Mouse (Mus musculus) gastrocnemius, adult 2 months (tissue): ENCODE measurements around the gene Apmap. TPM values are rescaled to one million over a fixed set of nuclear protein-coding genes. Genes with fewer than 3 reads are reported as not detected.

Experiments used
- DNase-seq: peaks from one replicate; pipeline ENCODE4 v3.0.0; 2022
- H3K27ac ChIP-seq: fragments of 200-600 bp; 2 replicates; pipeline ENCODE4 v1.8.1; 2022; ENCODE audit warnings: mild to moderate bottlenecking
- H3K4me3 ChIP-seq: fragments of 200-600 bp; 2 replicates; pipeline ENCODE4 v1.8.1; 2022; ENCODE audit warnings: mild to moderate bottlenecking, moderate library complexity
- CTCF ChIP-seq: fragments of 200-600 bp; IDR thresholded peaks from 2 replicates; pipeline ENCODE4 v1.8.1; 2022; ENCODE audit warnings: antibody characterized with exemption, mild to moderate bottlenecking, moderate library complexity
- intact Hi-C: fragments of 180-260 bp; cut with DNase I; formaldehyde crosslinking; loops from one replicate; pipeline ENCODE4 v1.15.1; 2025
- total RNA-seq, 2 experiments: library from RNA; stranded (reverse); gene quantifications; 2 replicates each; pipeline ENCODE4 v1.2.3; 2021

Gene Apmap
- total RNA-seq, 2 experiments from 2014 or later, result 16.8 to 21.4 TPM

GRCm38 (mm10) chr2:150643726-150644415 lies 35.5 kb upstream of the Apmap start:
- peak overlapping the region; percentile 16; the same call in 1 of the 2 replicates for H3K27ac ChIP-seq
- no peak for DNase-seq
- TF ChIP-seq CTCF, result no peak
- intact Hi-C loops, result no loop called here
- H3K4me3 ChIP-seq, result no peak overlapping the region

- H3K4me3 ChIP-seq, result no peak overlapping the region
- no peak for TF ChIP-seq CTCF
- intact Hi-C loops, result no loop called here
- no peak for DNase-seq
- H3K27ac ChIP-seq, result no peak overlapping the region
Observed at GRCm38 (mm10) chr2:150643166-150643565, 34.8 kb upstream of the Apmap start.

- no peak overlapping the region for H3K4me3 ChIP-seq
- H3K27ac ChIP-seq, result no peak overlapping the region
- no peak for DNase-seq
- TF ChIP-seq CTCF, result no peak
- intact Hi-C loops, result no loop called here
Observed at GRCm38 (mm10) chr2:150638370-150638733, 30.0 kb upstream of the Apmap start.

DNA sequence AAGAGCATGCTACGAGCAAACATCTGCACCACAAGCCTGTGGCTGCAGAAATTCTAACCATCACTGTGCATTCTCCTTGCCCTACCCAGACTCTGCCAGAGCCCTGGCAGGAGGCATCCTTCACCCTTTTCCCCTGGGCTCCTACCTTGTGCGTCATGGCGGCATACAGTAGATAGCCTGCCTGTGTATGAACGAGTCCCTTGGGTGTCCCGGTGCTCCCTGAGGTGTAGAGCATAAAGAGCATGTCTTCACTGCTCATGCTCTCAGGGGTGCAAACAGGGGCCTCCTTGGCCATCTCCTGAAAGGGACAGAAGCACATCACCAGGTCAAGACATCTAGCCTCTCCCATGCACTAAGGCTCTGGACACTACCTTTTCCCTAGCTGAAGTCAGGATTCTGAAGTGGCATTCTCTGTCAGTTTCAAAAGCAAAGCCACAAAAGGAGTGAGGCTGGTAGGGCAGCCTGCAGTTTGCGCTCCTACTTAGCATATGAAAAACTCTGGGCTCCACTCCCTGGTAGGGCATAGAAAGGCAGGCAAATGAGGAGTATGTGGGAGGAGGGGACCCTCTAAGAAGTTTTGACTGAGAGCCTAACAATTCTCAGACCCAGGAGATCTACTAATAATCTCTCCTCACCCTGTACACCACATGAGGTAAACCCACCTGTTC lies 29.5 kb upstream of the Apmap start:
- no peak overlapping the region for H3K4me3 ChIP-seq
- TF ChIP-seq CTCF, result no peak
- intact Hi-C loops, result no loop called here
- DNase-seq, result no peak
- H3K27ac ChIP-seq, result no peak overlapping the region

DNA sequence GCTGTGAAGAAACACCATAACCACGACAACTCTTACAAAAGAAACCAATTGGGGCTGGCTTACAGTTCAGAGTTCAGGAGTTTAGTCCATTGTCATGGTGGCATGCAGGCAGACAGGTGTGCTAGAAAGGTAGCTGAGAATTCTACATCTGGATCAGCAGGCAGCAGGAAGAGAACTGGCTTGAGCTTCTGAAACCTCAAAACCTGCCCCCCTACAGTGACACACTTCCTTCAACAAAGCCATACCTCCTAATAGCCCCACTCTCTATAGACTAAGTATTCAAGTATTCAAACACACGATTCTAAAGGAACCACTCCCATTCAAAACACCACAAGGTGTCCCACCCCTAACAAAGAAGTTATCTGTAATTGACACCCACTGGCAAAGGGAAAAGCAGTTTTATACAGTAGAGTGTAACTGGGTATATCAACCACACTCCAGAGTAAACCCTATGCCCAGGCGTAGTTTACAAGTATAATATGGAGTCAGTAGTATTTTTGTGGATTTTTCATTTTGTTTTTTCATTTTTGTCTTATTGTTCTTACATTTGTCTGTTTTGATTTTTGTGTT lies 27.6 kb upstream of the Apmap start:
- DNase-seq, result no peak
- intact Hi-C loops, result no loop called here
- Histone ChIP-seq H3K27ac (no peak overlapping the region), H3K4me3 (no peak overlapping the region)
- no peak for TF ChIP-seq CTCF

GRCm38 (mm10) chr2:150629255-150629654 lies 20.9 kb upstream of the Apmap start:
- intact Hi-C loops, result no loop called here

GRCm38 (mm10) chr2:150627140-150627539 lies 18.8 kb upstream of the Apmap start:
- Histone ChIP-seq H3K27ac (no peak overlapping the region), H3K4me3 (no peak overlapping the region)
- no peak for TF ChIP-seq CTCF
- DNase-seq, result no peak
- intact Hi-C loops, result no loop called here

More at GRCm38 (mm10) chr2:150629255-150629654, 20.9 kb upstream of the Apmap start:
- no peak for TF ChIP-seq CTCF
- DNase-seq, result no peak
- no peak overlapping the region for H3K4me3 ChIP-seq
- no peak overlapping the region for H3K27ac ChIP-seq

- intact Hi-C loops, result no loop called here
- Histone ChIP-seq H3K27ac (no peak overlapping the region), H3K4me3 (no peak overlapping the region)
- no peak for DNase-seq
- no peak for TF ChIP-seq CTCF
Observed at GRCm38 (mm10) chr2:150624926-150625325, 16.6 kb upstream of the Apmap start.

DNA sequence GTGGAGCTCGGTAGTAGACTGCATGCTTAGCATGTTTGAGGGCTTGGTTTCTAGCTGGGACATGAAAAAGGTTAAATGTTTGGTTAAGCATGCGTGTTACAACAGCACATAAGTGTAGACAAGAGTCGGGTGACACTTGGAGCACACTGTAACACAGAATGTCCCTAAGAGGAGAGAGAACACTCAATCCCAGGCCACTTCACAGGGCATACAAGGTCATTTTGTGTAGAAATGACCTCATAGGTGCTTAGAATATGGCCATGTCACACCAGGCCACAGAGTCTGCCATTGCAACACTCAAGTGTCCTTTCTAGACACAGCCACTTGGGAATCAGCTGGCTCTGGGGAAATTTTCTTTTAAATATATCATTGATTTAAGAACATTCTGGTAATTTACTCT lies 15.6 kb upstream of the Apmap start:
- intact Hi-C loops, result no loop called here
- TF ChIP-seq CTCF, result no peak
- H3K27ac ChIP-seq, result no peak overlapping the region
- DNase-seq, result no peak
- H3K4me3 ChIP-seq, result no peak overlapping the region

GRCm38 (mm10) chr2:150621698-150622097 lies 13.3 kb upstream of the Apmap start:
- Histone ChIP-seq H3K4me3 (no peak overlapping the region), H3K27ac (peak overlapping the region; percentile 61)
- TF ChIP-seq CTCF, result no peak
- no peak for DNase-seq
- intact Hi-C loops, result no loop called here

- TF ChIP-seq CTCF, result no peak
Observed at GRCm38 (mm10) chr2:150610097-150610496, 1.7 kb upstream of the Apmap start.

DNA sequence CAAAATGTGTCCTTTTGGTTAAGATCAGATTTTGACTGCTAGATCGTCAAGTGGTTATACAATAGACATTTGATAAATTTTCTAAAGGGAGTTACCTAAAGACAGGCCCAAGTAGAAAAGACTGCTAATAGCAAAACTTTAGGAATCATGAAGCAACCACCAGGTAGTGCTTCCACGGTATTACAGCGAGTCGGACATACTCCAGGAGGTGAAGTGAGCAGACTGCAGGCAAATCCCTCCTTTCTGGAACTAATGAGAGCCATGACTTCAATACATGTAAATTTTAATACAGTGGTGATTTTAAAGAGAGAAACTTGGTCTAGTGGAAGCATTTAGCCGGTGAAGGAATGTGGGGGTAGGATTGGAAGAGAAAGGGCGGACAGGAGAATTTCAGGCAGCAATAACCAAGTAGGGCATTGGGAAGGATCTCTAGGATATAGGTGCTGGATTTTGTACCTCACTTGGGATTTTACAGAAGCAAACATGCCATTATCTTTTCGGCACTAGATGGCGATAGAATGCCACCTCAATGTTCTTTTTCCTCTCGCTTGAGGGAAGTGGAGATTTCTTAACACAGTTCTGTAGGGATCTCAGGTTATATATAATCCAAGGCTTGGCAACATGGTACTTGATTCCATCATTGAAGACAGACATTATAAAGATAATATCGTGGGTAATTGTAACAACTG lies 649 bp upstream of the Apmap start:
- peak; percentile 93 for TF ChIP-seq CTCF
- Histone ChIP-seq H3K4me3 (peak overlapping the region; percentile 93), H3K27ac (peak overlapping the region; percentile 89)
- intact Hi-C loops, result loop anchor here (1.0 to 10.0 kb wide), 4 partner anchors 66 to 886 kb away; partner anchors contain the start of genes Abhd12, Entpd6, Gins1 and Nsfl1c
- peak; percentile 32 for DNase-seq

More at GRCm38 (mm10) chr2:150610097-150610496, 1.7 kb upstream of the Apmap start:
- no peak for DNase-seq
- intact Hi-C loops, result no loop called here
- no peak overlapping the region for H3K27ac ChIP-seq
- H3K4me3 ChIP-seq, result no peak overlapping the region

- DNase-seq, result no peak
- no peak for TF ChIP-seq CTCF
- intact Hi-C loops, result loop anchor here (10.0 kb wide), 2 partner anchors 298 to 888 kb away; partner anchors contain the start of genes Abhd12, Gins1 and Nsfl1c
- peak overlapping the region; percentile 93 for H3K4me3 ChIP-seq
- H3K27ac ChIP-seq, result no peak overlapping the region
Observed at GRCm38 (mm10) chr2:150607086-150607485, 1.3 kb downstream of the Apmap start.
